Mouse (Mus musculus) right cerebral cortex, postnatal 10 days (tissue): Measurements from ENCODE around the gene Esp38.
"Not testable (repeated sequence)": the region's sequence is repeated elsewhere in the genome, so short reads cannot be mapped to it uniquely, and the experiment has no call there.

Experiments used
- DNase-seq, 2 experiments: peaks; one replicate each; pipeline ENCODE4 v3.0.0; 2021; ENCODE audit warnings: low spot score in 2 of 2

Gene Esp38

GRCm38 (mm10) chr17:39950220-39950619 lies at the start of gene Esp38:
Gene Esp38 (plus strand): TSS chr17:39950520.
- no peak for DNase-seq

- not testable (repeated sequence) for DNase-seq
Measured at GRCm38 (mm10) chr17:39902928-39903545, 47.3 kb upstream of the Esp38 start.
